Mouse (Mus musculus) c-Kit-positive CD71-negative TER-119-negative erythroid progenitor cells, embryonic 14.5 days (primary cell): ENCODE results near the gene A830031A19Rik.

ENCODE experiments used
- DNase-seq: peaks from one replicate; pipeline ENCODE4 v3.0.0-alpha.2; 2013; ENCODE audit warnings: low read depth

A830031A19Rik gene

GRCm38 (mm10) chr11:24095656-24096353 lies 21.0 kb upstream of the A830031A19Rik start:
- no peak for DNase-seq

DNA sequence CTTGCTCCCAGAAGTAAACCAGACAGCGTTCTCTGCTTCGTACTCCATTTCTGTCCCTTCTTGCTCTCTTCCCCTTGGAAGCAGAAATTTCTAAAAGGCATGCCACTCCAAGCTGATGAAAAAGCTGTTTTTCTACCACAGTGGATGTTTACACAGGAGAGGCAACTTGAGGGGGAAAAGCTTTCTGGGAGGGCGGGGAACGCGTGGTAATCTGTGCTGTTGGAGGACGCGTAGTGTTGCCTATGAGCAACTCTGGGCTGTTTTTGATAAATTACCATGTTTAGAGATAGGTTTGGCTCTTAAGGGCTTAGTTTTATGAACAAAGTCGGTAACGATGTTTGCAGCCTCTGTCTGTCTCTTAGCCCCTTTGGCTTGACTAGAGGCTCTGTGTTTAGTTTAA lies 20.4 kb upstream of the A830031A19Rik start:
- no peak for DNase-seq

DNA sequence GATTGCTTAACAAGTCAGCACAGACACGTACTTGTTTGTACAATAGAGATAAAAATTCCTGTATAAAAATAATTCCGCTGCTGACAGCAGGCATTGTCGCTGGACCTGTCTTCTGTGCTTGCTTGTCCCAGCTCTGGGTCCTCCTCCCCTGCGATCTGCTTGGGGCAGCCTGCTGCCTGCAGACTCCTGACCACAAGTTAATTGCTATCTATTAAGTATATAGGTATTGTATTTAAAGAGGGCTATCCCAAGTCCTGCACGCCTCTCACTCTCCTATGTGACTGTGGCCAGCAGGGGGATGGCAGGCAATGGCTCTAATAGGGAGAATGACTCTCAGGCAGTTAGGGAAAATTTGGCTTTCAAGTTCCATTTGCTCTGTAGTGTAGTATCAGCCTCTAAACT lies 19.2 kb upstream of the A830031A19Rik start:
- no peak for DNase-seq

DNA sequence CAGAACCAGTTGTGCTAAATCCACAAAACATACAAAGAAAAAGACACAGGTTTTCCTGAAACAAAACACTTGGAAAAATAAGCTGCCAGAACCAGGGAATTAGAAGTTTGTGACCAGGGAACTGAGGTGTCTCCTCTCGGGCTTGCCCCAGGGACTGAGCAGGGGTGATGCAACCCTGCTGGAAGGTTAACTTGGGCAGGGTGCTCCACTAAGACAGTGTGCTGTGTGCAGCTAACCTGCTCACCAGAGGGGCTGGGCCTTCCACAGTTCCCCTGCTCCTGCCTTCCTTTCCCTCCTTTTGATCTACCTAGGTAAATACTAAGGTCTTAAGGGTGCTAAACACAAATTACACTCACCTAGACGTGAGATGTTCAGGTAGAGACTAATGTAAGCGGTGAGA lies 17.8 kb upstream of the A830031A19Rik start:
- no peak for DNase-seq

GRCm38 (mm10) chr11:24091393-24092080 lies 16.7 kb upstream of the A830031A19Rik start:
- DNase-seq, result no peak

- no peak for DNase-seq
These were observed 15.6 kb upstream of the A830031A19Rik start for GRCm38 (mm10) chr11:24090443-24090842.

DNA sequence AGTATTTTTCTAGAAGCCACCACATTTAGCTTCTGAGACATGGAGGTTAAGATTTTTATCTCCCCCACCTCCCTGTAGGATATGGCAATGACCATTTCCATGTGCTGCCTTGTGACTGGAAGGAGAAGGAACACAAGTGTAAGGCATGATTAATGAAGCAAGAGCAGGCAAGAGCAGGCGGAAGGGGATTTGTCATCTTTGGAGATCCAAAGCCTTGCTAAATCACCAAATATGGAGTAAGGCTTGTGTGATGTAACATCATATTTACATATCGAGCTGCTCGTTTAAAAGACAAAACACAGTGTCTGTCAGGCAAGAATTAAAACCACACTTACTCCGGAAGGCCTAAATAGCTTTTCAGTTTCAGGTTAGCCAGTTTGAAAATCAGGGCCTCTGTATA lies 12.2 kb upstream of the A830031A19Rik start:
- DNase-seq, result no peak

DNA sequence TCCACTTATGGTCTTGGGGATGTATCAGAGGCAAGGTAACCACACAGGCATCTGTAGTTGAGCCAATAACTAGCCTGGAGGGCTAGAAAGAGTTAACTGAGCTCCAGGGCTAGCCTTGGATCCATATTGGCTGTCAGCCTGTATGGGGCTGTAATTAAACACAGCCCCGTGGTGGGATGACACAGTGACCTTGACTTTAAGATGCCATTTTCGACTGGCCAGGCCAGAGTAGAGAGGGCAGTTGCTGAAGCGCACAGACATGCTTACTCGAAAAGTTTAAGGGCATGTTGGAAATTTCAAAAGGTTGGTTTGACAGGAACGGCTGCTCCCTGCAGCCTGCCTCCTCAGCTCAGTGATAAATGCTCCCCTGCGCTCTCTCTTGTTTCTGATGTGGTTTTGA lies 11.1 kb upstream of the A830031A19Rik start:
- no peak for DNase-seq

DNA sequence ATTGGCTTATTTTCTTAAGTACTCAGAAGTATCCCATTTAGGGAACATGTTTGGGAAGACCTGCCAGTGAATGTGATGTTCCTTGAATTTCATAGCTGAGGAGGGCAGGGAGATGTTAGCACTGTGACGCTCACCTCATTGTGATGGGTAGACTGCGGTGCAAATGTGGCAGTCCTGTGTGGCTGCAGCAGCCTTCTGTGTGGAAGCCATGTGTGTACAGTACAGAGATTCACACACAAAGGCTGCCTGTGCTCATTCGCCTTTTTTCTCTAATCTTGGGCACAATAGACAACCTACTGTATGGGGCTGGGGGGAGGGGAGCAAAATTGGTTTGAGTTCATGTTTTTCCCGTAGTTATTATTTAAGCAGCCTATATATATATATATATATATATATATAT lies 9.7 kb upstream of the A830031A19Rik start:
- no peak for DNase-seq

DNA sequence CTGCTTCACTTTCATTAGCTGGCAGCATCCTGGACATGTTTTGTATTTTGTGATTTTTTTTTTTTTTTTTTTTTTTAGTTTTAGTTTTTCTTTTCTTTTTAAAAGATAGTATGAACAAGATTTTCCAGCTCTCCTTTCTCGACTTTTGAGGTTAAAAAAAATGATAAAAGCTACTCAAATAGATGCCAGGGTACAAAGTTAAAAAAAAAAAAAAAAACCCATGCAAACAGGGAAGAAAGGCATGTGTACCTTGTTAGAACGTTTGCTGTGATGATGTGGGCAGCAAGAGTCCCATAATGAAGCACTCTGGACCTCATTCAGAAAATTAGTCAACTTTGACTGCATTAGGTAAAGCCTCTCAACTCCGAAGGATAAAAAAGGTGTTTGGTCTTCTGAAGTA lies 9.2 kb upstream of the A830031A19Rik start:
- no peak for DNase-seq

DNA sequence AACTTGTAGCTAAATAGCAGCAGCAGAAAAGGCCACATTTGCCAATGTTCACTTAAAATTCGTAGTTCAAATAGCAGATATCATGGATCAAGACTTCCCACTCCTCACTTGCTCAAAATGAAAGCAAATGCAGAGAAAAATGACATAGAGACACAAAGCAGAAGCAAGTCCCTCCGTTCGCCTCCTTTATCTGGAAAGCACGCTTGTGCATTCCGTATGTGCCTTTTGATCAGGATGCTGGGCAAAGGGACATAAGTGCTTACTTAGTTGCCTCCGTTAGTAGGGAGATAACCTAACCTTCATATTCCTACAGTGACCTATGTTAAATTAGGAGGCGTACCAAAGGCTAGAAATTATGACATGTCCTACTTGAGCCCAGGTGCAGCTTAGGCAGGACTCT lies 8.6 kb upstream of the A830031A19Rik start:
- no peak for DNase-seq

DNA sequence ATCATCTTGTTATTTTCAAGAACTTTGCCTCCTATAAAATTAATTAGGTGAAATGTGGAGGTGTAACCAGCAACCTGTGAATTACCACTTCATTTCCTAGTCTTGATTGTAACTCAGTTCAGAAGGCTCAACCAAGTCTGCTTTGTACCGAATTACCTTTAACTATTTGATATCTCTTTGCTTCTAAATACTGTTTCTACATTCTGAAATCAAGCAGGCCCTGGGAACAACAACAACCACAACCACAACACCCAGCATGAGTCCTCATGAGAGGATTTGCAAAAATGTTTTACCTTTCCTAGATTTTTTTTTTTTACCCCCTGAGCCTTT lies 8.2 kb upstream of the A830031A19Rik start:
- no peak for DNase-seq

- no peak for DNase-seq
These were observed 7.7 kb upstream of the A830031A19Rik start for GRCm38 (mm10) chr11:24082385-24083075.

- DNase-seq, result no peak
These were observed 7.0 kb upstream of the A830031A19Rik start for GRCm38 (mm10) chr11:24081687-24082384.

GRCm38 (mm10) chr11:24081016-24081686 lies 6.3 kb upstream of the A830031A19Rik start:
- no peak for DNase-seq

DNA sequence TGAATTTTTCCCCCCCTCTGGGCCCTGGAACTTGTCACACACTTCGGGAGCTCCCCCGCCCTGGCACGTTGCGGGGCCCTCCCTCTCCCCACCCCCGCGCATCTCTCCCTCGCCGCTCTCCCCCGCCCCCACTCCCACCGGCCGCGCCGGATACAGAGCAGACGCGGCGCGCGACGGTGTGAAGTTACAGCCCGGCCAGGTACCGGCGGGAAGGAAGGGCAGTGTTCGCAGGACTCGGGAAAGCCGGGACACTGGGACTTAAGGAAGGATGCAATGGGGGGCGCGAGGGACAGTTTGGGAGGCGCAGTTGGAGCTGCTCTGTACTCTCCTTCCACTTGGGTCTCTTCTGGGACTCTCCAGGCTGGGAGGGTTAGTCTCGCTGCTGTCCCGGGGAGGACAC lies 5.7 kb upstream of the A830031A19Rik start:
- no peak for DNase-seq

- no peak for DNase-seq
These were observed 4.8 kb upstream of the A830031A19Rik start for GRCm38 (mm10) chr11:24079392-24080391.

GRCm38 (mm10) chr11:24078706-24079316 lies 4.0 kb upstream of the A830031A19Rik start:
- DNase-seq, result no peak

DNA sequence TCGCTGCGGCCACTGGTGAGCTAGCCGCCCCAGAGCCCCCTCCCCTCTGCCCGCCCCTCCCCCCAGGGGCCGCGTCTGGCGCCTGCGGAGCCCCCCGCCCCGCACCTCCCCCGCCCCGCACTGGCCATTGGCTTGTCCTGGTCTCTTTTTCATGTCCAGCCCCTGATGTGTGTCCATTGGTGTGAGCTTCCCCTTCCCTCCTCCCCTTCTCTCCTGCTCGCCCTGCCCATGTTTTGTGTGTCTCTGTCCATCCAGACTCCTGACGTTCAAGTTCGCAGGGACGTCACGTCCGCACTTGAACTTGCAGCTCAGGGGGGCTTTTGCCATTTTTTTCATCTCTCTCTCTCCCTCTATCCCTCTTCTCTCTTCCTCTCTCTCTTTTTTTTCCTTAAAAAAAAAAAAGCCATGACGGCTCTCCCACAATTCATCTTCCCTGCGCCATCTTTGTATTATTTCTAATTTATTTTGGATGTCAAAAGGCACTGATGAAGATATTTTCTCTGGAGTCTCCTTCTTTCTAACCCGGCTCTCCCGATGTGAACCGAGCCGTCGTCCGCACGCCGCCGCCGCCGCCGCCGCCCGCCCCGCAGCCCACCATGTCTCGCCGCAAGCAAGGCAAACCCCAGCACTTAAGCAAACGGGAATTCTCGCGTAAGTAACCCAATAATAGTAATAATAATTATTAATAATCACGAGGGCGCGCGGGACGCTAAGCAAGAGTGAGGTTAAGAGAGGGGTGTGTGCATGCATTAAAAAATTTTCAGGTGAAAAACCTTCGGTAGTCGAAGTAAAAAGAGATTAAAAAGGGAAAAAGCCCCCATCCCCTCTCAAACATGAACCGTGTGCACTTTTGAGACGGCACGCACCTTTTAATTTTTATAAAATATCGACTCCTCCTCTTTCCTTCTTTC lies 3.2 kb upstream of the A830031A19Rik start, which contains the start of gene Bcl11a:
Gene Bcl11a (plus strand): TSS at position 262 of the 911 bp plus-strand sequence.
- DNase-seq, result no peak
